Mouse (Mus musculus): ENCODE measurements around the gene Calr4.

Calr4 gene

DNA sequence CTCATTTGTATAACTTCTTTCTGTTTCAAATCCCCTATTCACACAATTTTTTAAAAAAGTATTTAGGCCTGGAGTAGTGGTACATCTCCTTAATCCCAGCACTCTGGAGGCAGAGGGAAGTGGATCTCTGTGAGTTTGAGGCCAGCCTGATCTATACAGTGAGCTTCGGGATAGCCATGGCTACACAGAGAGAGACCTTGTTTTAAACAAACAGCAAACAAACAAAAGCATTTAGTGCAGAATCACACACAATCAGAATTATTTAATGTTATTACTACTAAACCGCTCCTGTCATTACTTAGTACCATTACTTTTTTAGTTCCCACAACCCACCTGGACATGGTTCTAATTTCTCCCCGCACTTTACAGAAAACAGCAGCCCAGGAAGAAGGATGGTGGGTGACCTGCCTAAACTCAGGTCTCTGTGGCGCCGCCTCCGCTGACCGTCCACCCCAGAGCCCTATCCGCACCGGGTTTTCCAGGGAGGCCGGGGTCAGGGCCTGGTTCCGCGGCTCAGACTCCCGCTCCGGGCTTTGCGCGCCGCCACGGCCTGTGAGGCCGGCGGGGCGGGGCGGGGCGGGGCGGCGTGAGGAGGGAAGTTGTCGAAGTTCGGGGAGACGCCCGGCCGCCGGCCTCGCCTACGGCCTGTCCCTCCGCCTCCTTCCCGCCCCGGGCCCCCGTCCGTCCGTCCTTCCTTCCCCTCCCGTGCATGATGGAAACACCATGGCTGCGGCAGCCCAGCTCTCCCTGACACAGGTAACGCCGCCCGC, 45.6 kb downstream of the Calr4 start, which contains the start of gene Eps15:
Gene Eps15, plus strand, starts transcription at position 580 of the 770 bp plus-strand sequence.
- DNase-seq: peak; percentile 96

- no peak for DNase-seq
Observed at GRCm38 (mm10) chr4:109280459-109281160, 46.3 kb downstream of the Calr4 start.

DNA sequence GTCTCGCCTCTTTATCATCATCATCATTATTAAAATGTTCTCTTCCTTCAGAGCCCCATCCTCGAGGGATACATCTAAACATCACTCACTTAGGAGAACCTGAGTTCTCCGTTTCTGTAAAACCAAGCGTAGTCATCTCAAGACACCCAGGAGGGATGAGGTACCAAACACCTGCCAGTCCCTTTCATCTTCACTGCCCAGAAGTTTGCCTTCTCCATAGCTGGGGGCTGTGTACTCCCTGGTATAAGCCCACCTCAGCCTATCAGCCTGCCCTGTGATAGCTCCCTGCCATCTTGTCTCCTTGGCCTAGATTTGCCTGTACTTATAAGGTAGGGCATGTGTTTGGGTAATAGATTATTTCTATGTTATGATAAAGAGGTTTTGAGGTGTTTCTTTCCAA, 46.9 kb downstream of the Calr4 start:
- no peak for DNase-seq

DNA sequence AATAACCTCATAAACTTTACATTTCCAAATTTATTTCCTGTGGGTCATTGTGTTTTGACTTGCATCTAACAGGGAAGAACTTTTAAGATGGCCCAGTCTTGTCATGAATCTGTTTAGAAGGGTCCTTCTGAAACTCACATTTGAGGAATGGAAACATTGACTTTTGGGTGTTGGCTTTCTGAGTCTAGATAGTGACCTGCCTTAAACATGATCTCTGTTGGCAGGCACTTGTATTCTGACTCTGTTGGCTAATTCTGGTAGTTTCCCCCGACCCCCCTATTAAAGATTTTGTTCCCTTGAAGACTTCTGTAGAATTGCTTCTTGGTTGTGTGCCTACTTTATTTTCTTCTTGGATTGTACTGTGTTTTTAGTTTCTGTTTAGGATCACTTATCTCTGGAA, 47.7 kb downstream of the Calr4 start:
- DNase-seq: no peak

DNA sequence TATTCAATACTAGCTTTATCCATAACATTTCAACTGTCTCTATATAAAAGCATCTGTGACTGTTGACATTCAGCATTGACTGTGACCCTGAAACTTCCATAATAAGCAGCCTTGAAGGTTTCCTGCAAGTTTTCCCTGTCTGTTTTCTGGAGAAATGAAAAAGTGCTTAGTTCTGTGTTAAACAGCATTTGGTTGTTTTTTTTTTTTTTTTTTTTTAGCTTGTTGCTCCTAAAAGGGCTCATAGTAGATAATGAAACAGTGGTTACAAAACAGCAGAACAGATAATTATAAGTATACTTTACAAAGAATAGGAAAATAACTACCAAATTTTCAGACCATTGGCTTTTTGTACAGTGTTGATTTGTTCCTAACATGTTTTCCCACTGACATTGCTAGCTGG, 60.3 kb downstream of the Calr4 start:
- no peak for DNase-seq

- DNase-seq: no peak
Observed at GRCm38 (mm10) chr4:109296510-109296909, 62.2 kb downstream of the Calr4 start.

- no peak for DNase-seq
Observed at GRCm38 (mm10) chr4:109299136-109299535, 64.9 kb downstream of the Calr4 start.
